In the genomic region with DNA sequence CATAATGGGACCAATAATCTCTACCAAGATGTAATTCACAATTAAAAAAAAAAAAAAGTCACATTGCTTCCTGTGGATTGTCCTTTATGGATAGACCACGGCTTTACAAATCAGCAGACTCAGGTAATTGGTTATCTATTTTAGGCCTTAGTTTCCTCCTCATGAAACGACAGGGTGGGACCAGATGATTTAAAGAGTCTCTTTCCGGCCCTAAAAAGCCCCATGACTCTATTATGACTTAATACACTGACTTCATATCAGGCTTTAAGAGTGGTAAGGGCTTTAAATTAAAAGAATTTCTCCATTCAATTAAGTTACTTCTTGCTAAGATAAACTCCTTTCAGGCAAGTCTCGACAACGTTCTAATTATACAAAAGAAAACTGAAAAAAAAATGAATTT, we compare ENCODE assay signal across 9 mouse cellular contexts. TPM values are rescaled to one million over a fixed set of nuclear protein-coding genes. Genes with fewer than 3 reads are reported as not detected.
DNase-seq lines count a peak whose midpoint lies in the region; ATAC-seq and TF ChIP-seq lines count a peak whose summit lies in the region.
"Had no signal": no experiment of that assay in that cellular context is flagged by ENCODE, and none has a peak within 500 bp of the region (broad histone marks: within the 10 kb centered on the region; RNA-seq: fewer than 3 reads in every experiment).

No protein-coding gene starts in this region.

- H3K79me2 ChIP-seq in heart, adult 2 months (replicated peaks; ENCODE audit: control insufficient read depth, insufficient read depth, low read length): no peaks in the 10 kb centered on the region; the same call in 1 of the 2 replicates
- H3K79me2 ChIP-seq in C2C12 (ENCODE audit: control insufficient read depth, insufficient read depth): peaks cover 63% of the 10 kb centered on the region

- no peak for TF ChIP-seq CTCF in heart, adult 2 months (IDR thresholded peaks at IDR 0.05)
- TF ChIP-seq CTCF in C2C12 (IDR thresholded peaks at IDR 0.05; ENCODE audit: control insufficient read depth, insufficient read depth, insufficient read length): no peak

- DNase-seq in heart, adult 2 months: no peak
- no peak for DNase-seq in heart, postnatal 36 days
- no peak for DNase-seq in liver, embryonic 13.5 days
- DNase-seq in embryo, embryonic 9.5 days (ENCODE audit: extremely low spot score): no peak
- DNase-seq in spleen, adult 18-20 months: no peak
- no peak for DNase-seq in left cerebral cortex, postnatal 25 days (ENCODE audit: low spot score in 2 of 2)
- DNase-seq: retina, postnatal 1 day had no signal

- 4% methylated on average over 5 of the region's 5 CpGs for WGBS in heart, adult 2 months
- 41% methylated on average over 5 of the region's 5 CpGs for WGBS in forebrain, embryonic 13.5 days
- WGBS in liver, embryonic 13.5 days (ENCODE audit: insufficient replicate concordance): 16% methylated on average over 5 of the region's 5 CpGs

- peaks cover 13% of the 10 kb centered on the region for H3K4me1 ChIP-seq in heart, adult 2 months (ENCODE audit: control insufficient read depth, insufficient read depth, low read length)
- H3K4me1 ChIP-seq in forebrain, embryonic 13.5 days: peaks cover 24% of the 10 kb centered on the region
- H3K4me1 ChIP-seq in liver, embryonic 13.5 days (replicated peaks): peaks cover 56% of the 10 kb centered on the region

- H3K27me3 ChIP-seq in heart, adult 2 months (ENCODE audit: control insufficient read depth, insufficient read depth, low read length): no peaks in the 10 kb centered on the region
- no peaks in the 10 kb centered on the region for H3K27me3 ChIP-seq in C2C12 (ENCODE audit: control insufficient read depth, insufficient read depth, insufficient read length)
- no peaks in the 10 kb centered on the region for H3K27me3 ChIP-seq in forebrain, embryonic 13.5 days
- no peaks in the 10 kb centered on the region for H3K27me3 ChIP-seq in liver, embryonic 13.5 days

- TF ChIP-seq EP300 in heart, adult 2 months (IDR thresholded peaks at IDR 0.05; ENCODE audit: insufficient read depth, low read depth, low read length): no peak

- H3K27ac ChIP-seq in heart, adult 2 months: peak overlapping the region; percentile 94
- H3K27ac ChIP-seq in forebrain, embryonic 13.5 days: no peak overlapping the region
- H3K27ac ChIP-seq in liver, embryonic 13.5 days: peak overlapping the region; percentile 15; the same call in 1 of the 2 replicates

- H3K9me3 ChIP-seq in forebrain, embryonic 13.5 days (replicated peaks): no peaks in the 10 kb centered on the region
- no peaks in the 10 kb centered on the region for H3K9me3 ChIP-seq in liver, embryonic 13.5 days (replicated peaks)

- H3K36me3 ChIP-seq in heart, adult 2 months (ENCODE audit: control insufficient read depth, insufficient read depth, low read length): peaks cover 23% of the 10 kb centered on the region
- H3K36me3 ChIP-seq in C2C12 (ENCODE audit: control insufficient read depth, insufficient read depth): peaks cover 4% of the 10 kb centered on the region
- H3K36me3 ChIP-seq in forebrain, embryonic 13.5 days (ENCODE audit: poor library complexity, severe bottlenecking): no peaks in the 10 kb centered on the region
- H3K36me3 ChIP-seq in liver, embryonic 13.5 days: no peaks in the 10 kb centered on the region

- TF ChIP-seq POLR2A in heart, adult 2 months (IDR thresholded peaks at IDR 0.05; ENCODE audit: insufficient read depth, low read depth, low read length): no peak

- peak overlapping the region; percentile 81 for H3K4me3 ChIP-seq in heart, adult 2 months
- H3K4me3 ChIP-seq in C2C12 (ENCODE audit: insufficient read depth, poor library complexity, severe bottlenecking): peak overlapping the region; percentile 80
- peak overlapping the region; percentile 89 for H3K4me3 ChIP-seq in forebrain, embryonic 13.5 days
- peak overlapping the region; percentile 93 for H3K4me3 ChIP-seq in liver, embryonic 13.5 days (replicated peaks)

- H3K4me2 ChIP-seq in forebrain, embryonic 13.5 days: peak overlapping the region; percentile 73
- peak overlapping the region; percentile 89 for H3K4me2 ChIP-seq in liver, embryonic 13.5 days

- H3K79me3 ChIP-seq in C2C12 (ENCODE audit: low read depth): peaks cover 59% of the 10 kb centered on the region

- no peak overlapping the region for H3ac ChIP-seq in C2C12 (ENCODE audit: control insufficient read depth, insufficient read length, low read depth)

- no peak for ATAC-seq in forebrain, embryonic 13.5 days
- ATAC-seq in liver, embryonic 13.5 days (ENCODE audit: low read depth): no peak

- H3K9ac ChIP-seq in heart, adult 2 months (ENCODE audit: low read depth, low read length): no peak overlapping the region
- peak overlapping the region; percentile 93 for H3K9ac ChIP-seq in forebrain, embryonic 13.5 days
- H3K9ac ChIP-seq in liver, embryonic 13.5 days: peak overlapping the region; percentile 98

- intact Hi-C loops in heart, adult 2 months (cut with DNase I): loop anchor here (2.0 kb wide), 2 partner anchors 51 to 205 kb away; partner anchors contain the start of gene Nup107
- intact Hi-C loops in heart, postnatal 36 days (cut with DNase I): loop anchor here (2.0 kb wide), 3 partner anchors 15 to 205 kb away; partner anchors contain the start of gene Nup107
- intact Hi-C loops in left cerebral cortex, postnatal 25 days (cut with DNase I): loop anchor here (2.0 kb wide), 2 partner anchors 51 to 259 kb away; partner anchors contain the start of gene Nup107

TF ChIP-seq in C2C12, 6 proteins besides CTCF, POLR2A, EP300 and RAD21:
- TF ChIP-seq CEBPB (IDR thresholded peaks at IDR 0.05; ENCODE audit: low read depth): no peak
- TF ChIP-seq FOSL1 (IDR thresholded peaks at IDR 0.05; ENCODE audit: insufficient read depth, low read length, poor library complexity, severe bottlenecking): no peak
- TF ChIP-seq MYOD1 (IDR thresholded peaks at IDR 0.05; ENCODE audit: control insufficient read depth, insufficient read length, low read depth): no peak
- TF ChIP-seq MAX (IDR thresholded peaks at IDR 0.05): no peak
- TF ChIP-seq MYOG (IDR thresholded peaks at IDR 0.05; ENCODE audit: control insufficient read depth, extremely low read depth, insufficient read length): no peak
- TF ChIP-seq USF1 (IDR thresholded peaks at IDR 0.05; ENCODE audit: low read depth): no peak

RNA-seq across cellular contexts. Expression of gene Rap1b, which starts 1.6 kb away (rescaled TPM):
- 10 to 100 TPM; 48.0 to 53.4 TPM for total RNA-seq in heart, adult 2 months (2021)
- 23.4 and 47.4 TPM in 2 replicates for polyA plus RNA-seq in heart, adult 2 months (2012; rRNA removed)
- total RNA-seq in heart, postnatal 36 days (2021): 10 to 100 TPM; 50.7 to 63.9 TPM
- 54.9 TPM for polyA plus RNA-seq in C2C12 (2012; fragmentation: generic; extraction: Trizol)
- polyA plus RNA-seq in forebrain, embryonic 13.5 days (2015; fragmentation: Nextera tagmentation; extraction: Ambion mirVana): 123 and 129 TPM in 2 replicates
- polyA plus RNA-seq in liver, embryonic 13.5 days (2015; fragmentation: Nextera tagmentation; extraction: Ambion mirVana): 132 and 152 TPM in 2 replicates
- total RNA-seq in left cerebral cortex, postnatal 25 days (2021): 10 to 100 TPM; 64.0 to 69.5 TPM

RNA-seq across cellular contexts. Expression of gene Nup107, which starts 51.8 kb away (rescaled TPM):
- 1 to 10 TPM; 7.0 to 8.6 TPM for total RNA-seq in heart, adult 2 months (2021)
- polyA plus RNA-seq in heart, adult 2 months (2012; rRNA removed): 4.9 and 6.7 TPM in 2 replicates
- total RNA-seq in heart, postnatal 36 days (2021): 1 to 10 TPM; 6.6 to 9.0 TPM
- 41.2 TPM for polyA plus RNA-seq in C2C12 (2012; fragmentation: generic; extraction: Trizol)
- 68.1 and 69.7 TPM in 2 replicates for polyA plus RNA-seq in forebrain, embryonic 13.5 days (2015; fragmentation: Nextera tagmentation; extraction: Ambion mirVana)
- 54.8 and 67.3 TPM in 2 replicates for polyA plus RNA-seq in liver, embryonic 13.5 days (2015; fragmentation: Nextera tagmentation; extraction: Ambion mirVana)
- total RNA-seq in left cerebral cortex, postnatal 25 days (2021): 10 to 100 TPM; 13.7 to 15.5 TPM
